Mouse (Mus musculus): ENCODE measurements around the gene Phlda2.

The Phlda2 gene

DNA sequence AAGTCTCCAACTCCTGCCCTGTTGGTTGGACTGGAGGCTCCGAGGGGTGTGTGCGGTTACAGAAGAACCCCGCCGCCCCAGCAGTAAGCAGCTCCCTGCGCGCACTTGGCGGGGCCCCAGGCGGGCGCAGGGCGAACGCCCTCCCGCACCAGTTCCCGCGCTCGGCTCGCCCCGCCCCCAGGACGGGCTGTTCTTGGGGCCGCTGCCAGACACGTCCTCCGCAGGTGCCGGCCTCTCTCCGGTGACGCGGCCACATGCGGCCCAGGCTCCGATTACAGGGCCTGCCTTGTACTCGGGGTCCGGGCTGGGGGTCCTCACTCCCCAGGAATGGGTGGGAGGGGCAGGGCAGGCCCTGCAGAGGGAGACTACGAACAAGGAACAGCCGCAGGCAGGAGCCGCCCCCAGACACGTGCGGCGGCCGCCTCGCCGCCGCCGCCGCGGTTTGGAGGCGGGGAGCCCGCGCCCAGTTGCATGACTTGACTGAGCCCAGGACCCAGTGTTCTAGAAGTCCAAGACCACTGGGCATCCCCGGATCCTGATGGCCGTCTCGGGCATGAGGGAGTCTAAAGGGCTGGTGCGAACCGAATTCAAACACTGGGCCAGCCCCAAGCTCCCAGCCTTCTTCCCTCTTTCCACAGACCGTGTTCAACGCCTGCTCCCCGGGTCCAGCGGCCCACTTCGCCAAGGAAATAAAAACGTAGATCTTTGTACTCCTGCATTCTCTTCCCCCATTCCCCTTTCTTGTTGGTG is 38.0 kb downstream of the Phlda2 start:
- Histone ChIP-seq H3K4me3 (replicated peaks; ENCODE audit: low read length) (peak overlapping the region; percentile 71), H3K4me1 (replicated peaks; ENCODE audit: low read depth, low read length) (peaks cover 75% of the 10 kb centered on the region), H3K9me3 (ENCODE audit: low read length) (no peaks in the 10 kb centered on the region), H3K36me3 (ENCODE audit: insufficient read depth, low read length) (no peaks in the 10 kb centered on the region), H3K27me3 (ENCODE audit: insufficient read depth, low read length) (peaks cover 85% of the 10 kb centered on the region)
- TF ChIP-seq CTCF (conservative IDR thresholded peaks at IDR 0.05; ENCODE audit: low read length) (no peak), POU5F1 (IDR thresholded peaks at IDR 0.05; ENCODE audit: borderline replicate concordance, low read length) (no peak), NANOG (IDR thresholded peaks at IDR 0.05; ENCODE audit: borderline replicate concordance, low read length) (no peak)

DNA sequence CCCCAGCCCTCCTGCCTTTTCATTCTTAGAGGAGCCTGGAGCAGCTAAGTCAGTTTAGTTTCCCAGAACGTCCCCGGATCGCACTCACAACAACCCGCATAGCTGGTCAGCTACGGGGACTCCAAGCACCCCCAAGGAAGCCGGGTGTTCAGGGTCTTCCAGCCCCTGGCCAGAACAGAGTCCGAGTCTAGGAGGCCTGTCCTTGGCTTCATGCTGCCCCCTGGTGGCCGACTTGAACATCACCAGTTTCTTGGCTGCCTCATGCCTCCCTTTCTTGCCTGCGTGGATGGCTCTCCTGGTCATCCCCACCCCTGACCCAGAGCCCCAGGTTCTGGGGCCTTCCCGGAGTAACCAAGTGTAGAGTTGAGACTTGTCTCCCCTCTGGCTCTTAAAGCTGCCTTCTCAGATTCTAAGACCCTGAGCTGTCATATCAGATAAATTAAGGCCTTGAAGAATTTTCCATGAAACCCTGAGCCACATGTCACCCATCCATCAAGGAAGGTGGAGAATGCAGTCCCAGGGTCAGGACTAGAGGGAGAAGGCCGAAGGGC is 39.0 kb downstream of the Phlda2 start:
- Histone ChIP-seq H3K4me1 (replicated peaks; ENCODE audit: low read depth, low read length) (peaks cover 74% of the 10 kb centered on the region), H3K27me3 (ENCODE audit: insufficient read depth, low read length) (peaks cover 92% of the 10 kb centered on the region), H3K4me3 (replicated peaks; ENCODE audit: low read length) (no peak overlapping the region), H3K36me3 (ENCODE audit: insufficient read depth, low read length) (no peaks in the 10 kb centered on the region), H3K9me3 (ENCODE audit: low read length) (no peaks in the 10 kb centered on the region)
- TF ChIP-seq NANOG (IDR thresholded peaks at IDR 0.05; ENCODE audit: borderline replicate concordance, low read length) (no peak), CTCF (conservative IDR thresholded peaks at IDR 0.05; ENCODE audit: low read length) (peak; percentile 61), POU5F1 (IDR thresholded peaks at IDR 0.05; ENCODE audit: borderline replicate concordance, low read length) (no peak)

DNA sequence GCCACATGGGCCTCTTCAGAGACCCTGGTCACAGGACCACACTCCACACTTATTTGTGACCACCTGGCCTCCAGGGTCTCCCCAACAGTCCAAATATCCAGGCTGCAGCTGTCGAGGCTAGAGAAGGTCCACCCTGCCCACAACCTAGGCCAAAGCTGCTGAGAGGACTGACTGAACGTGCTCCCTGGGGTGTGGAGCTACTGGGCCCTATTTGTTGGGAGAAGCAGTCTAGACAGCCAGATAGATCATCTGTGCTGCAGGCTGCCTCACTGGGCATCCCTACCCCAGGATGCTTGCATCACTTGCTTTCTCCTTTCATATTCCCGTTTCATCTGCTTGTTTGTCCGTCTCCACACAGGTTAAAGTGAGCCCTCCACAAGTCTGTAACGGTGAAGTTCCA is 40.4 kb downstream of the Phlda2 start:
- Histone ChIP-seq H3K4me3 (replicated peaks; ENCODE audit: low read length) (no peak overlapping the region), H3K9me3 (ENCODE audit: low read length) (peaks cover 2% of the 10 kb centered on the region; the same call in 1 of the 2 replicates), H3K27me3 (ENCODE audit: insufficient read depth, low read length) (peaks cover 92% of the 10 kb centered on the region), H3K4me1 (replicated peaks; ENCODE audit: low read depth, low read length) (peaks cover 63% of the 10 kb centered on the region), H3K36me3 (ENCODE audit: insufficient read depth, low read length) (no peaks in the 10 kb centered on the region)
- TF ChIP-seq POU5F1 (IDR thresholded peaks at IDR 0.05; ENCODE audit: borderline replicate concordance, low read length) (no peak), CTCF (conservative IDR thresholded peaks at IDR 0.05; ENCODE audit: low read length) (no peak), NANOG (IDR thresholded peaks at IDR 0.05; ENCODE audit: borderline replicate concordance, low read length) (no peak)

DNA sequence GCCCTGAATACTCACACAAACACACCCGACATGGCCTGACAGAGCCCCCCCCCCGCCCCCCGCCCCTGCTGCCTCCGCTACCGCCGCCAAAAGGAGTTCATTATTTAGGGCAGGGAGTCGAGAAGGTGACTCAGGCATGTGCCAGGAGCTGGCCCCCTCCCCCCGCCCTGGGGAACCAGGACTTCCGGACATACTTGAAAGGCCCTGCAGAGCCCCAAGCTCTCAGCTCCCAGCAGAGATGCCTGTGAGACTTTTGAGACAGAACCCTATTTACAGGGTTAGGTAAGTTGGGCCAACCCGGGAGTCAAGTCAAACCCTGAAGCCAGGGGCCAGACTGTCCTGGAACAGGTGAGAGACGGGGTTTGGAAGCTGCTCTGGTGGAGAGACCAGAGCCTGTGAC is 41.0 kb downstream of the Phlda2 start:
- peaks cover 94% of the 10 kb centered on the region for H3K27me3 ChIP-seq (ENCODE audit: insufficient read depth, low read length)
- TF ChIP-seq POU5F1 (IDR thresholded peaks at IDR 0.05; ENCODE audit: borderline replicate concordance, low read length) (no peak), CTCF (conservative IDR thresholded peaks at IDR 0.05; ENCODE audit: low read length) (no peak), NANOG (IDR thresholded peaks at IDR 0.05; ENCODE audit: borderline replicate concordance, low read length) (no peak)
- H3K36me3 ChIP-seq (ENCODE audit: insufficient read depth, low read length) = no peaks in the 10 kb centered on the region
- H3K9me3 ChIP-seq (ENCODE audit: low read length) = peaks cover 3% of the 10 kb centered on the region; the same call in 1 of the 2 replicates
- no peak overlapping the region for H3K4me3 ChIP-seq (replicated peaks; ENCODE audit: low read length)
- peaks cover 57% of the 10 kb centered on the region for H3K4me1 ChIP-seq (replicated peaks; ENCODE audit: low read depth, low read length)

DNA sequence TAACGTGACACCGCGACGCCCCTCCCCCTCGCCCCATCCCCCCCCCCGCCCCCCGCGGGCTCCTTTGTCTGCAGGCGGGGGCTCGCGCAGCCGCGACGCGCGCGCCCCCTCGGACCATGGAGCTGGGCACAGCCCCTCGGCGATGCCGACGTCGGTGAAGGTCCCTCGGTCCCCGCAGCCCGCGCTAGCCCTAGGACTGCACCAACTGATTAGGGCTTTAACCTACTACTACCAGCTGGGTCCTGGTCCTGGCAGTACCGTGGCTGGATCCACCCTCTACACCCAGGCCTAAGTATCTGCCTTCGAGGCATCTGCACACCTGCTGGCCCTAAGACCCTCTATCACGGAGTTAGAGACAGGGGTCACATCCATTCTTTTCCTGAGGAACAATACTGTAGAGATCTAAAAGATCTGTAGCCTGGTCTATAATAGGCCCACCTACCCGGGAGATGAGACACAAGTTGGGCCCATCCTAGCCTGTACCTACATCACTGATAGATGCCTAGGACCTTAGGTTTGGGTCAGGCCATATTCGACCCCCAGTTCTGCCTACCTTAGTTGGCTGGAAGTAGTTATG is 41.6 kb downstream of the Phlda2 start:
- H3K4me1 ChIP-seq (replicated peaks; ENCODE audit: low read depth, low read length) = peaks cover 53% of the 10 kb centered on the region
- H3K27me3 ChIP-seq (ENCODE audit: insufficient read depth, low read length) = peaks cover 94% of the 10 kb centered on the region
- H3K9me3 ChIP-seq (ENCODE audit: low read length) = peaks cover 3% of the 10 kb centered on the region; the same call in 1 of the 2 replicates
- H3K4me3 ChIP-seq (replicated peaks; ENCODE audit: low read length) = peak overlapping the region; percentile 52
- TF ChIP-seq NANOG (IDR thresholded peaks at IDR 0.05; ENCODE audit: borderline replicate concordance, low read length) (no peak), CTCF (conservative IDR thresholded peaks at IDR 0.05; ENCODE audit: low read length) (no peak), POU5F1 (IDR thresholded peaks at IDR 0.05; ENCODE audit: borderline replicate concordance, low read length) (no peak)
- no peaks in the 10 kb centered on the region for H3K36me3 ChIP-seq (ENCODE audit: insufficient read depth, low read length)

DNA sequence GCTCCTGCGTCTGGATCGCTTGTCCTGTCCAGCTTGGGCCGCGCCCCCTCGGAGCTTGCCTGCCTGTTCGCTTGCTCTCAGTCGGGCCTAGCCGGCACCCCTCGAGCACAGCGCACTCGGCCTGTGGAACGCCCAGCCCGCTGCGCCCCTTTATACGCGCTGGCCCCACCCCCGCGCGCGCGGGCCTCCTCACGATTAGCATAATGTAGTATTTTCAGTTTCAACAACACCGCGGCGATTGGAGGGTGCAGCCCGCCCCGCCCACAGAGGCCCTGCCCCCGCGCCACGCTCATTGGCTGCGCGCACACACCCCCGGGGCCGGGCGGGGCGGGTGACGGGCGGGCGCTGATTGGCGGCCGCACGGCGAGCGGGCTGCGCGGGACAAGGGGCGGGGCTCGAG is 42.1 kb downstream of the Phlda2 start, which contains the start of gene Cdkn1c:
TSS of gene Cdkn1c (minus strand) at position 177 of the 400 bp plus-strand sequence.
- Histone ChIP-seq H3K36me3 (ENCODE audit: insufficient read depth, low read length) (no peaks in the 10 kb centered on the region), H3K4me3 (replicated peaks; ENCODE audit: low read length) (peak within 1 kb of the TSS; percentile 78), H3K9me3 (ENCODE audit: low read length) (peaks cover 3% of the 10 kb centered on the region; the same call in 1 of the 2 replicates), H3K4me1 (replicated peaks; ENCODE audit: low read depth, low read length) (peaks cover 48% of the 10 kb centered on the region), H3K27me3 (ENCODE audit: insufficient read depth, low read length) (peaks cover 94% of the 10 kb centered on the region)
- TF ChIP-seq POU5F1 (IDR thresholded peaks at IDR 0.05; ENCODE audit: borderline replicate concordance, low read length) = no peak
- no peak for TF ChIP-seq NANOG (IDR thresholded peaks at IDR 0.05; ENCODE audit: borderline replicate concordance, low read length)
- no peak for TF ChIP-seq CTCF (conservative IDR thresholded peaks at IDR 0.05; ENCODE audit: low read length)

DNA sequence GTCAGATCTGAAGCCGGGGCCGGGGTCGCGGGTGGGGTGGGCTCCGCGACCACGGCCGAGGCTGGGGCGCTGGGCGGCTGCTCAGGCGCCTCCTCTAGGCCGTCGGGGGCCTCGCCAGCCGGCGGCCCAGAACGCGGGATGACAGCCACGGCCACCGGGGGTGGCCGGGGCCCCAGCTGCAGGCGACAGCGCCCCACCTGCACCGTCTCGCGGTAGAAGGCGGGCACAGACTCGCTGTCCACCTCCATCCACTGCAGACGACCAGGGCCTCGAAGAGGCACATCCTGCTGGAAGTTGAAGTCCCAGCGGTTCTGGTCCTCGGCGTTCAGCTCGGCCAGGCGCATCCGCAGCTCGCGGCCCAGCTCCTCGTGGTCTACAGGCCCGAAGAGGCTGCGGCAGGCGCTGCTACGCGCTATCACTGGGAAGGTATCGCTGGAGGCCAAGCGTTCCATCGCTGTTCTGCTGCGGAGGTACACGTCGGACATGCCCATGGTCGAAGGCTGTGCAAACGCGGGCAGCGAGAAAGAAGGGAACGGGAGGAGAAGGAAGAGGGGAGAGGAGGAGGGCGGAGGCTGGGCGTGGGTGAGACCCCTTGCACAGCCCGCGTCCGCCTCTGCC is 42.6 kb downstream of the Phlda2 start:
- TF ChIP-seq NANOG (IDR thresholded peaks at IDR 0.05; ENCODE audit: borderline replicate concordance, low read length) (no peak), POU5F1 (IDR thresholded peaks at IDR 0.05; ENCODE audit: borderline replicate concordance, low read length) (no peak), CTCF (conservative IDR thresholded peaks at IDR 0.05; ENCODE audit: low read length) (no peak)
- Histone ChIP-seq H3K27me3 (ENCODE audit: insufficient read depth, low read length) (peaks cover 94% of the 10 kb centered on the region), H3K36me3 (ENCODE audit: insufficient read depth, low read length) (no peaks in the 10 kb centered on the region), H3K9me3 (ENCODE audit: low read length) (peaks cover 3% of the 10 kb centered on the region; the same call in 1 of the 2 replicates), H3K4me1 (replicated peaks; ENCODE audit: low read depth, low read length) (peaks cover 42% of the 10 kb centered on the region), H3K4me3 (replicated peaks; ENCODE audit: low read length) (peak overlapping the region; percentile 78)

Data from E14TG2a.4 (cell line).